Mouse (Mus musculus) forebrain, embryonic 10.5 days (tissue): Measurements from ENCODE around the gene Abt1. TPM values are rescaled to one million over a fixed set of nuclear protein-coding genes. Genes with fewer than 3 reads are reported as not detected.
A peak's percentile ranks its signal among the peaks of the same experiment; 100 is the strongest.

Experiments
- DNase-seq: peaks from one replicate; pipeline ENCODE4 v3.0.0-alpha.2; 2017; ENCODE audit warnings: low spot score; ENCODE audit errors: extremely low spot score
- H3K27ac ChIP-seq: fragments of 300-500 bp; sonication (generic); 2 replicates; pipeline ENCODE4 v1.5.1; 2016; ENCODE audit warnings: mild to moderate bottlenecking
- H3K27me3 ChIP-seq: fragments of 300-500 bp; sonication (generic); 2 replicates; pipeline ENCODE4 v1.6.1; 2016; ENCODE audit warnings: mild to moderate bottlenecking; ENCODE audit not compliant: poor library complexity, severe bottlenecking
- H3K36me3 ChIP-seq: fragments of 300-500 bp; sonication (generic); replicated peaks from 2 replicates; pipeline ENCODE4 v1.6.1; 2016; ENCODE audit warnings: mild to moderate bottlenecking, moderate library complexity
- H3K4me1 ChIP-seq: fragments of 300-500 bp; sonication (generic); 2 replicates; pipeline ENCODE4 v1.6.1; 2016
- H3K4me3 ChIP-seq: fragments of 300-500 bp; sonication (generic); 2 replicates; pipeline ENCODE4 v1.5.1; 2016; ENCODE audit warnings: mild to moderate bottlenecking, moderate library complexity
- H3K9me3 ChIP-seq: fragments of 300-500 bp; sonication (generic); 2 replicates; pipeline ENCODE4 v1.6.1; 2016; ENCODE audit warnings: mild to moderate bottlenecking, moderate library complexity
- WGBS: fragments of 180-500 bp; shearing (Covaris S2); methylation state at CpG from one replicate; pipeline ENCODE4 v1.1.7; 2016; 5-methylcytosine and 5-hydroxymethylcytosine counted together
- polyA plus RNA-seq: library from polyadenylated mRNA; unstranded; fragments of >200 nt; fragmentation: Nextera tagmentation; extraction: Ambion mirVana; gene quantifications from 2 replicates; pipeline ENCODE4 v1.2.1, GENCODE M21; 2016

Gene Abt1
- polyA plus RNA-seq, 1 experiment from 2014 or later: 15.5 TPM

DNA sequence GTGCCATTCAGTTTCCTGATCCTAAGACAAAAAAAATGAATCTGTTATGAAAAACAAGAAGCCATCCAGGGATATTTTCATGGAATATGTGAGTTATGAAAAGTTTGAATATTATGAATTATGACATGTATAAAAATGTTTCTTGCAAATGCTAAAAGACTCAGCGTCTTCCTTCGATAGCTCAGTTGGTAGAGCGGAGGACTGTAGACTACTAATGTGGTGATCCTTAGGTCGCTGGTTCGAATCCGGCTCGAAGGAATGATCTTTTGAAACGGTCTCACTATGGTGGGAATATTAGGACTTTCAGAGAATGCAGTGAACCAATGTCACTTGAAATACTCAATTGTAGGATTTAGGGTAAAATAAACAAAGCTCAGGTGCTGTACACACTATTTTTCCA, 2.7 kb upstream of the Abt1 start:
- Histone ChIP-seq H3K27me3 (no peaks in the 10 kb centered on the region), H3K27ac (no peak overlapping the region), H3K9me3 (no peaks in the 10 kb centered on the region), H3K4me1 (peaks cover 47% of the 10 kb centered on the region), H3K36me3 (peaks cover 12% of the 10 kb centered on the region), H3K4me3 (peak overlapping the region; percentile 94)
- DNase-seq: peak; percentile 70
- 2% methylated on average over 8 of the region's 8 CpGs for WGBS

DNA sequence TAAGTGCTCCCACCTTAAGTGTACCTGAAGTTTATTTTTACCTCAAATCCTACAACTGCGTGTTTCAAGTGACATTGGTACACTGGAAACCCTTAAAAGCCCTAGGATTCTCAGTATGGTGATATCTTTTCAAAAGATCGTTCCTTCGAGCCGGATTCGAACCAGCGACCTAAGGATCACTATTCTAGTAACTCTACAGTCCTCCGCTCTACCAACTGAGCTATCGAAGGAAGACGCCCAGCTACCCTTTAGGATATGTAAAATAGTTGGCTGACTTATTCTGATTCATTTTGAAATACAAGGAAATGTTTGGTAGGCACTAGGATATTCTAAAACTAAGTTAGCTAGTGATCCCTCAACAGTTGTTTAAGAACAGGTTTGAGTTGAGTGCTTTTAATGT, 1.8 kb upstream of the Abt1 start:
- H3K27me3 ChIP-seq: no peaks in the 10 kb centered on the region
- no peak overlapping the region for H3K27ac ChIP-seq
- peaks cover 47% of the 10 kb centered on the region for H3K4me1 ChIP-seq
- H3K36me3 ChIP-seq: peaks cover 20% of the 10 kb centered on the region
- H3K4me3 ChIP-seq: peak overlapping the region; percentile 94
- DNase-seq: peak; percentile 74
- WGBS: 0% methylated on average over 9 of the region's 9 CpGs
- no peaks in the 10 kb centered on the region for H3K9me3 ChIP-seq

- H3K36me3 ChIP-seq: peaks cover 28% of the 10 kb centered on the region
- peak overlapping the region; percentile 85 for H3K27ac ChIP-seq
- WGBS: 2% methylated on average over 25 of the region's 25 CpGs
- H3K27me3 ChIP-seq: no peaks in the 10 kb centered on the region
- peak overlapping the region; percentile 94 for H3K4me3 ChIP-seq
- no peaks in the 10 kb centered on the region for H3K9me3 ChIP-seq
- DNase-seq: peak; percentile 87
- H3K4me1 ChIP-seq: peaks cover 43% of the 10 kb centered on the region
These were observed 1.0 kb upstream of the Abt1 start for GRCm38 (mm10) chr13:23424494-23425325.

- H3K4me1 ChIP-seq: peaks cover 36% of the 10 kb centered on the region
- no peaks in the 10 kb centered on the region for H3K27me3 ChIP-seq
- H3K36me3 ChIP-seq: peaks cover 35% of the 10 kb centered on the region
- H3K9me3 ChIP-seq: no peaks in the 10 kb centered on the region
- peak overlapping the region; percentile 94 for H3K4me3 ChIP-seq
- peak overlapping the region; percentile 85 for H3K27ac ChIP-seq
- no peak for DNase-seq
- WGBS: under 1% methylated on average over 7 of the region's 7 CpGs
These were observed 350 bp upstream of the Abt1 start for GRCm38 (mm10) chr13:23424052-23424380.

DNA sequence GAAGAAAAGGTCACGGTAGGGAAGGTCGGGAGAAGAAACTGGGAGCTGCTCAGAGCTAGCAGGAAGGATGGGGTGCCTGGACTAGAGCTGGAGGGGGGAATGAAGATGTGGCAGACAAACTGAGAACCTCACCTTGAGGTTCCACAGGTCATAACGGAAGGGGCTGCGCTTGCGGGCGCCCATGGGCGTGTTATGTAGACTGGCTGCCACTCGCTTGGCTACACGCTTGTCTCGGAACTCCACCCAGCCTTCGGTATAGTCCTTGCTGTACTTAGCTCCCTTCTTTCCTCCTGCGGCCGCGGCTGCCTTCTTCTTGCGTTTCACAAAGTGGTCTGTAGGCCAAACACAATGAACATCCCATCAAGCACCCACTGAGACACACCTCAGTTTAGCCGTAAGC, 1.3 kb downstream of the Abt1 start:
- Histone ChIP-seq H3K27me3 (no peaks in the 10 kb centered on the region), H3K4me3 (peak overlapping the region; percentile 94), H3K27ac (no peak overlapping the region), H3K9me3 (no peaks in the 10 kb centered on the region), H3K4me1 (peaks cover 29% of the 10 kb centered on the region), H3K36me3 (peaks cover 43% of the 10 kb centered on the region)
- WGBS: 96% methylated on average over 16 of the region's 16 CpGs
- DNase-seq: no peak

- peaks cover 29% of the 10 kb centered on the region for H3K27me3 ChIP-seq
- peaks cover 16% of the 10 kb centered on the region for H3K4me1 ChIP-seq
- peaks cover 3% of the 10 kb centered on the region; the same call in 1 of the 2 replicates for H3K36me3 ChIP-seq
- H3K27ac ChIP-seq: peak overlapping the region; percentile 69
- H3K9me3 ChIP-seq: no peaks in the 10 kb centered on the region
- WGBS: under 1% methylated on average over 28 of the region's 28 CpGs
- peak overlapping the region; percentile 61 for H3K4me3 ChIP-seq
- peak; percentile 62 for DNase-seq
These were observed 10.8 kb downstream of the Abt1 start for GRCm38 (mm10) chr13:23412630-23413521.

GRCm38 (mm10) chr13:23412211-23412629, 11.4 kb downstream of the Abt1 start:
- Histone ChIP-seq H3K9me3 (no peaks in the 10 kb centered on the region), H3K27me3 (peaks cover 31% of the 10 kb centered on the region), H3K36me3 (0 out of 2 replicates have a peak, but pooled peaks cover 3% of the 10 kb centered on the region), H3K4me1 (peaks cover 16% of the 10 kb centered on the region), H3K27ac (peak overlapping the region; percentile 69), H3K4me3 (peak overlapping the region; percentile 61)
- DNase-seq: no peak
- WGBS: under 1% methylated on average over 20 of the region's 20 CpGs

- H3K4me3 ChIP-seq: peak overlapping the region; percentile 61
- H3K36me3 ChIP-seq: no peaks in the 10 kb centered on the region
- DNase-seq: peak; percentile 55
- H3K9me3 ChIP-seq: no peaks in the 10 kb centered on the region
- peaks cover 31% of the 10 kb centered on the region for H3K27me3 ChIP-seq
- H3K27ac ChIP-seq: peak overlapping the region; percentile 69; the same call in 1 of the 2 replicates
- 3% methylated on average over 29 of the region's 29 CpGs for WGBS
- H3K4me1 ChIP-seq: peaks cover 16% of the 10 kb centered on the region
These were observed 12.1 kb downstream of the Abt1 start for GRCm38 (mm10) chr13:23411311-23412210.

- Histone ChIP-seq H3K27me3 (peaks cover 31% of the 10 kb centered on the region), H3K27ac (no peak overlapping the region), H3K36me3 (no peaks in the 10 kb centered on the region), H3K4me3 (no peak overlapping the region), H3K9me3 (no peaks in the 10 kb centered on the region), H3K4me1 (peaks cover 16% of the 10 kb centered on the region)
- DNase-seq: no peak
- 63% methylated on average over 9 of the region's 9 CpGs for WGBS
These were observed 13.0 kb downstream of the Abt1 start for GRCm38 (mm10) chr13:23410632-23411031.

GRCm38 (mm10) chr13:23402626-23403025, 21.0 kb downstream of the Abt1 start:
- H3K9me3 ChIP-seq: no peaks in the 10 kb centered on the region
- H3K36me3 ChIP-seq: no peaks in the 10 kb centered on the region
- H3K4me3 ChIP-seq: peak overlapping the region; percentile 60
- peaks cover 12% of the 10 kb centered on the region for H3K4me1 ChIP-seq
- DNase-seq: no peak
- no peak overlapping the region for H3K27ac ChIP-seq
- 1% methylated on average over 2 of the region's 2 CpGs for WGBS
- peaks cover 21% of the 10 kb centered on the region for H3K27me3 ChIP-seq

- 2% methylated on average over 19 of the region's 19 CpGs for WGBS
- H3K4me1 ChIP-seq: peaks cover 12% of the 10 kb centered on the region
- DNase-seq: peak; percentile 84
- peak overlapping the region; percentile 82 for H3K27ac ChIP-seq
- H3K4me3 ChIP-seq: peak overlapping the region; percentile 60
- no peaks in the 10 kb centered on the region for H3K36me3 ChIP-seq
- H3K27me3 ChIP-seq: peaks cover 28% of the 10 kb centered on the region
- no peaks in the 10 kb centered on the region for H3K9me3 ChIP-seq
These were observed 21.8 kb downstream of the Abt1 start for GRCm38 (mm10) chr13:23401683-23402527.
